Mouse (Mus musculus) myocyte (in vitro differentiated cells): ENCODE results near the gene Plce1. TPM values are rescaled to one million over a fixed set of nuclear protein-coding genes. Genes with fewer than 3 reads are reported as not detected.

Experiments used
- H3K27me3 ChIP-seq: one replicate; pipeline ENCODE4 v1.6.1; 2011; ENCODE audit not compliant: control insufficient read depth, insufficient read depth, insufficient read length
- H3K36me3 ChIP-seq: one replicate; pipeline ENCODE4 v1.6.1; 2011; ENCODE audit not compliant: control insufficient read depth, insufficient read depth
- H3K4me2 ChIP-seq: one replicate; pipeline ENCODE4 v1.6.1; 2011; ENCODE audit warnings: low read depth, control low read depth
- H3K4me3 ChIP-seq: one replicate; pipeline ENCODE4 v1.5.1; 2011; ENCODE audit warnings: mild to moderate bottlenecking, control low read depth, moderate library complexity
- H3K79me2 ChIP-seq: one replicate; pipeline ENCODE4 v1.6.1; 2011; ENCODE audit not compliant: control insufficient read depth, insufficient read depth
- H3ac ChIP-seq: one replicate; pipeline ENCODE4 v1.6.1; 2011; ENCODE audit not compliant: control insufficient read depth, insufficient read length
- CEBPB ChIP-seq: IDR thresholded peaks from 2 replicates; pipeline ENCODE4 v1.6.1; 2011; ENCODE audit warnings: mild to moderate bottlenecking, moderate library complexity; ENCODE audit not compliant: poor library complexity, insufficient read depth, severe bottlenecking
- E2F4 ChIP-seq: IDR thresholded peaks from one replicate; pipeline ENCODE4 v1.6.1; 2011; ENCODE audit warnings: mild to moderate bottlenecking, control low read depth, moderate library complexity; ENCODE audit not compliant: insufficient read depth
- MAX ChIP-seq: IDR thresholded peaks from one replicate; pipeline ENCODE4 v1.6.1; 2011; ENCODE audit warnings: low read depth, mild to moderate bottlenecking, control low read depth
- MYOD1 ChIP-seq, 3 experiments: IDR thresholded peaks; one replicate each; pipeline ENCODE4 v1.6.1; 2011; ENCODE audit warnings: control low read depth in 2 of 3, low read depth in 2 of 3, mild to moderate bottlenecking in 2 of 3, moderate library complexity in 1 of 3; ENCODE audit not compliant: insufficient read length in 2 of 3, control insufficient read depth in 1 of 3
- MYOG ChIP-seq, 3 experiments: IDR thresholded peaks; one replicate each; pipeline ENCODE4 v1.6.1; 2011; ENCODE audit warnings: control low read depth in 2 of 3, low read depth in 2 of 3, mild to moderate bottlenecking in 2 of 3; ENCODE audit not compliant: insufficient read length in 2 of 3, control insufficient read depth in 1 of 3, insufficient read depth in 1 of 3
- POLR2A ChIP-seq: IDR thresholded peaks from one replicate; pipeline ENCODE4 v1.6.1; 2011; ENCODE audit warnings: low read depth, mild to moderate bottlenecking, control low read depth, moderate library complexity; ENCODE audit not compliant: insufficient read length
- POLR2AphosphoS2 ChIP-seq: IDR thresholded peaks from one replicate; pipeline ENCODE4 v1.6.1; 2011; ENCODE audit warnings: low read depth, control low read depth; ENCODE audit not compliant: insufficient read length
- REST ChIP-seq: IDR thresholded peaks from one replicate; pipeline ENCODE4 v1.6.1; 2011; ENCODE audit warnings: mild to moderate bottlenecking, control low read depth, moderate library complexity; ENCODE audit not compliant: insufficient read depth, insufficient read length
- SRF ChIP-seq: IDR thresholded peaks from one replicate; pipeline ENCODE4 v1.6.1; 2011; ENCODE audit warnings: low read depth; ENCODE audit not compliant: control insufficient read depth, insufficient read length
- TCF12 ChIP-seq: IDR thresholded peaks from one replicate; pipeline ENCODE4 v1.6.1; 2011; ENCODE audit warnings: mild to moderate bottlenecking, control low read depth; ENCODE audit not compliant: poor library complexity, insufficient read depth, severe bottlenecking
- TCF3 ChIP-seq: IDR thresholded peaks from one replicate; pipeline ENCODE4 v1.6.1; 2011; ENCODE audit warnings: low read depth, control low read depth; ENCODE audit not compliant: insufficient read length
- USF1 ChIP-seq: IDR thresholded peaks from one replicate; pipeline ENCODE4 v1.6.1; 2011; ENCODE audit warnings: low read depth, mild to moderate bottlenecking, control low read depth, moderate library complexity
- polyA plus RNA-seq: library from polyadenylated mRNA; unstranded; fragments of >200 nt; fragmentation: generic; extraction: Trizol; gene quantifications from one replicate; pipeline ENCODE4 v1.2.1, GENCODE M21; 2012; ENCODE audit warnings: missing spikeins

Gene Plce1
- polyA plus RNA-seq, 1 experiment = 0.01 TPM

DNA sequence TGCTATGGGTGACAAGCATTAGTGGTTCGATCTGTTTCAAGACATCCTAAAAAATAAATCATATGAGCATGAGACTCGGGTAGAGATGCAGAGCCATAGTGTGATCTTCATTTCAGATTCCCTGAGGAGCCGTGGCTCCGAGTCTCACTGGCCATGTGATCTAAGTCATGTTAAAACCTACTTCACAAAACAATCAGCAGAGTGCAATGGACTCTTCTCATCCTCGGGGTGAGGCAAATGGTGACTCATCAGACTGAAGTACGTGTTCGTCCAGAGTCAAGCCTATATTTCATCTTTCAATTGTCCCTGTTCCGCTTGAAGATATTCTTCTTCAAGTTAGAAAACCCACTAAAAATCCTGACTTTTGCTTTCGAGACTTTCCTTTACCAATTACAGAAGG lies 302.6 kb downstream of the Plce1 start:
- Histone ChIP-seq H3K79me2 (no peaks in the 10 kb centered on the region), H3K36me3 (no peaks in the 10 kb centered on the region)

DNA sequence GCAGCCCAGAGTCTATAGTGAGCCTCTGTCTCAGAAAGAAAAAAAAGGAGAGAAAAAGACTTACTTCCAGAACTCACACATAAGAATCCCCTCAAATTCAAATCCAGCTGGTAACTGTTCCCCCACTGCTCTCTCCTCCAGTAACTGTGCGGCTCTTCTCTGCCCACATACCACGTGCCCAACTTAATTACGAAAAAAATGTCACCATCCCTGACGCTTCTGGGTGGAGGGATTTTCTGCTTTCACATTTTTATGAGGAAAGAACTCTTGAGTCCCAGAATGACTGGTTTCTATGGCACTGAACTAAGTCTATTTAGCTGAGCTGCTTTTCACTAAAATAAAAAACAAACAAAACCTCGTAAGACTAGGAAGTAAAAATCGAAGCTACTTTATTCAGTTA lies 306.8 kb downstream of the Plce1 start:
- no peaks in the 10 kb centered on the region for H3K27me3 ChIP-seq
- H3K79me2 ChIP-seq = no peaks in the 10 kb centered on the region
- H3K36me3 ChIP-seq = peaks cover 10% of the 10 kb centered on the region
- no peak overlapping the region for H3ac ChIP-seq
- no peak overlapping the region for H3K4me2 ChIP-seq
- no peak overlapping the region for H3K4me3 ChIP-seq
- no peak for TF ChIP-seq USF1
- TF ChIP-seq MAX = no peak
- no peak for TF ChIP-seq POLR2AphosphoS2
- no peak for TF ChIP-seq TCF12
- TF ChIP-seq E2F4 = no peak
- no peak for TF ChIP-seq MYOG (IDR thresholded peaks at IDR 0.05; ENCODE audit: control insufficient read depth in 1 of 3, insufficient read depth in 1 of 3, insufficient read length in 2 of 3, low read depth in 2 of 3)
- TF ChIP-seq REST = no peak
- TF ChIP-seq SRF = no peak

More for the DNA sequence above, 302.6 kb downstream of the Plce1 start:
- Histone ChIP-seq H3K4me3 (no peak overlapping the region), H3ac (no peak overlapping the region), H3K27me3 (no peaks in the 10 kb centered on the region), H3K4me2 (peak overlapping the region; percentile 22)
- TF ChIP-seq USF1 (no peak), TCF3 (no peak), E2F4 (no peak), SRF (no peak), TCF12 (no peak), MYOD1 (IDR thresholded peaks at IDR 0.05; ENCODE audit: control insufficient read depth in 1 of 3, insufficient read length in 2 of 3, low read depth in 2 of 3) (no peak), POLR2A (no peak), CEBPB (no peak)

DNA sequence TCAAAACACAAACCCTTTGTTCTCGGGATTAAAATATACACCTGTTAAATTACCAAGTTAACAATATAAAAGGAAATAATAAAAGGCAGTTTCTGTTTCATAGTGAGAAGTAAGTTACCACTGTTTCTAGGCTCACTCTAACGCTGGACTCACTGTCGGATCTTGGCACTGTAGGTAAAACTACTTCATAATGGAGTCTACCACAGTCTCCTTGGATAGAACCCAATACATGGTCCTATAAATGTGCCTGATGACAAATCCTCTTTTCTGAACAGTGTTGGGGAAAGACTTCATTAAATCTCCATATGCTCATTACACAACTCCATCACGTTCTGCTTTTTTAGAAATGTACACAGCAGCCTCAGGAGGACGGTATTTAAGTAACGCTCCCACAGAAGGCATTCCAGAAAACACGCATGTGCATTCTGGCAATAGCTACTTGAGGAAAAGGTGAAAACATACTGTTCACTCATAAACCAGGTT lies 312.7 kb downstream of the Plce1 start:
- TF ChIP-seq E2F4 (no peak), MAX (no peak), TCF12 (no peak), MYOG (IDR thresholded peaks at IDR 0.05; ENCODE audit: control insufficient read depth in 1 of 3, insufficient read depth in 1 of 3, insufficient read length in 2 of 3, low read depth in 2 of 3) (no peak)
- no peak overlapping the region for H3K4me2 ChIP-seq
- no peak overlapping the region for H3ac ChIP-seq
- peaks cover 38% of the 10 kb centered on the region for H3K36me3 ChIP-seq
- H3K27me3 ChIP-seq = no peaks in the 10 kb centered on the region
- H3K4me3 ChIP-seq = no peak overlapping the region
- no peaks in the 10 kb centered on the region for H3K79me2 ChIP-seq

DNA sequence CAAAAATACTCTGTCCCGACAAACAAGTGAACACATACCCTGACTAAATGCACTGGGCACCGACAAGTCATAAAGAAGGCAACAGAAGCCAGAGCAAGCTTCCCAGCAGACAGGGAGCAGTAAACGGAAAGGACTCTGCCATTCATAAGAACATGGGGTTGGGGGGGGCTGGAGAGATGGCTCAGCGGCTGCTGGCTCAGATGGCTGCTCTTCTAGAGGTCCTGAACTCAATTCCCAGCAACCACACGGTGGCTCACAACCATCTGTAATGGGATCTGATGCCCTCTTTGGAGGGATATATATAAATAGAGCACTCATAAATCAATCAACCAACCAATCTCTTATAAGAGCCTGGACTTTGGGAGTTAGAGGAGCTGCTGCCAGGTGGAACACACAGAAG lies 315.6 kb downstream of the Plce1 start:
- Histone ChIP-seq H3K27me3 (no peaks in the 10 kb centered on the region), H3K79me2 (no peaks in the 10 kb centered on the region), H3ac (no peak overlapping the region), H3K36me3 (peaks cover 45% of the 10 kb centered on the region), H3K4me3 (no peak overlapping the region), H3K4me2 (no peak overlapping the region)
- TF ChIP-seq E2F4 (no peak), MAX (no peak), POLR2A (no peak), TCF12 (no peak), USF1 (no peak), CEBPB (no peak), REST (no peak), POLR2AphosphoS2 (no peak), MYOG (IDR thresholded peaks at IDR 0.05; ENCODE audit: control insufficient read depth in 1 of 3, insufficient read depth in 1 of 3, insufficient read length in 2 of 3, low read depth in 2 of 3) (no peak), TCF3 (no peak), MYOD1 (IDR thresholded peaks at IDR 0.05; ENCODE audit: control insufficient read depth in 1 of 3, insufficient read length in 2 of 3, low read depth in 2 of 3) (no peak), SRF (no peak)

DNA sequence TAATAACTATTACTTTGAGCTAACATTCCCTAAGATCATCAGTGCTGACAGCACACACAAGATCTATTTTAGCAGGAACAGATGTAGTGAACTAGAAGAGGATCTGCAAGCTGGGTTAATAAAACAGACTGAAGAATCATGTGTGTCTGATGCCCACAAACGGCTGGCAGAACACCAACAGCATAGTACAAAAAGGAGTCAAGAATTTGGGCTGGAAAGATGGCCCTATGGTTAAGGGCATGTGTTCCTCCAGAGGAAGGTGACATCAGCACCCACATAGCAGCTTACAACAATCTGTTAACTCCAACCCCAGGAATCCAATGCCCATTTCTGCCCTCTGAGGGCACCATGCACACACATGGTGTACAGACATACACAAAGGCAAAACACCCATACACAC lies 317.4 kb downstream of the Plce1 start:
- H3K4me3 ChIP-seq = no peak overlapping the region
- H3K27me3 ChIP-seq = no peaks in the 10 kb centered on the region
- H3ac ChIP-seq = no peak overlapping the region
- peaks cover 55% of the 10 kb centered on the region for H3K36me3 ChIP-seq
- no peak for TF ChIP-seq MYOD1 (IDR thresholded peaks at IDR 0.05; ENCODE audit: control insufficient read depth in 1 of 3, insufficient read length in 2 of 3, low read depth in 2 of 3)
- no peak for TF ChIP-seq MAX
- no peak for TF ChIP-seq TCF3
- TF ChIP-seq REST = no peak
- no peak for TF ChIP-seq MYOG (IDR thresholded peaks at IDR 0.05; ENCODE audit: control insufficient read depth in 1 of 3, insufficient read depth in 1 of 3, insufficient read length in 2 of 3, low read depth in 2 of 3)
- no peak for TF ChIP-seq SRF
- no peak for TF ChIP-seq POLR2A
- TF ChIP-seq USF1 = no peak
- TF ChIP-seq POLR2AphosphoS2 = no peak
- no peak overlapping the region for H3K4me2 ChIP-seq
- H3K79me2 ChIP-seq = no peaks in the 10 kb centered on the region
